In genomic region chr5:36719135-36719534, GRCm38 (mm10) we compare ENCODE assay signal across 13 mouse cellular contexts.
"Had no signal": no experiment of that assay in that cellular context is flagged by ENCODE, and none has a peak within 500 bp of the region (broad histone marks: within the 10 kb centered on the region; RNA-seq: fewer than 3 reads in every experiment).

No protein-coding gene starts in this region.

- H3K4me1 ChIP-seq: limb, embryonic 13.5 days; midbrain, embryonic 10.5 days; neural tube, embryonic 15.5 days had no signal

- DNase-seq: kidney, adult 11 months; kidney, adult 9 months; kidney, postnatal 36 days; lung, adult 18-20 months; midbrain, embryonic 14.5 days; right cerebral cortex, adult 18-20 months; thymus, postnatal 4 days had no signal

- H3K36me3 ChIP-seq: limb, embryonic 13.5 days; midbrain, embryonic 10.5 days; neural tube, embryonic 15.5 days had no signal

- H3K27ac ChIP-seq: kidney, postnatal 0 days; limb, embryonic 13.5 days; midbrain, embryonic 10.5 days; neural tube, embryonic 15.5 days; stomach, postnatal 0 days had no signal

- H3K4me3 ChIP-seq: limb, embryonic 13.5 days; midbrain, embryonic 10.5 days; myocyte; neural tube, embryonic 15.5 days had no signal

- H3K4me2 ChIP-seq: limb, embryonic 13.5 days; neural tube, embryonic 15.5 days had no signal

- H3K9ac ChIP-seq: limb, embryonic 13.5 days; neural tube, embryonic 15.5 days had no signal

- H3K27me3 ChIP-seq: limb, embryonic 13.5 days; neural tube, embryonic 15.5 days had no signal

- H3K9me3 ChIP-seq: limb, embryonic 13.5 days; midbrain, embryonic 10.5 days; neural tube, embryonic 15.5 days had no signal
